Mouse (Mus musculus) CH12.LX (cell line): ENCODE results near the gene Apba2.

Source experiments
- CHD2 ChIP-seq: IDR thresholded peaks from 2 replicates; pipeline ENCODE4 v1.6.1; 2011; ENCODE audit warnings: low read length, improper control_type of control experiment
- CTCF ChIP-seq, 2 experiments: IDR thresholded peaks in 1 of 2; conservative IDR thresholded peaks in 1 of 2; 2 replicates each; pipeline ENCODE4 v1.5.1; 2011 to 2012; ENCODE audit warnings: low read depth in 2 of 2, low read length in 2 of 2, improper control_type of control experiment in 1 of 2, inconsistent platforms in 1 of 2, mild to moderate bottlenecking in 1 of 2, moderate library complexity in 1 of 2
- E2F4 ChIP-seq: IDR thresholded peaks from 2 replicates; pipeline ENCODE4 v1.6.1; 2011; ENCODE audit warnings: low read depth, low read length, improper control_type of control experiment; ENCODE audit not compliant: insufficient replicate concordance
- POLR2A ChIP-seq: IDR thresholded peaks from 2 replicates; pipeline ENCODE4 v1.6.1; 2011; ENCODE audit warnings: low read depth, mild to moderate bottlenecking, improper control_type of control experiment, low read length
- RCOR1 ChIP-seq: conservative IDR thresholded peaks from 2 replicates; pipeline ENCODE4 v1.6.1; 2012; ENCODE audit warnings: low read depth, mild to moderate bottlenecking, inconsistent platforms, low read length, improper control_type of control experiment
- SIN3A ChIP-seq: IDR thresholded peaks from 2 replicates; pipeline ENCODE4 v1.6.1; 2012; ENCODE audit warnings: low read length, improper control_type of control experiment, inconsistent platforms
- TBP ChIP-seq: conservative IDR thresholded peaks from 2 replicates; pipeline ENCODE4 v1.6.1; 2011; ENCODE audit warnings: low read depth, low read length, improper control_type of control experiment
- TCF12 ChIP-seq: IDR thresholded peaks from 2 replicates; pipeline ENCODE4 v1.6.1; 2014; ENCODE audit warnings: low read depth, mild to moderate bottlenecking, inconsistent platforms, low read length, improper control_type of control experiment
- USF2 ChIP-seq: conservative IDR thresholded peaks from 2 replicates; pipeline ENCODE4 v1.6.1; 2011; ENCODE audit warnings: low read depth, low read length, improper control_type of control experiment
- ZC3H11A ChIP-seq: IDR thresholded peaks from 2 replicates; pipeline ENCODE4 v1.6.1; 2012; ENCODE audit warnings: low read depth, mild to moderate bottlenecking, inconsistent platforms, low read length, improper control_type of control experiment

- no peak for TF ChIP-seq ZC3H11A
- TF ChIP-seq CHD2 = no peak
- no peak for TF ChIP-seq SIN3A
- no peak for TF ChIP-seq RCOR1
- no peak for TF ChIP-seq TBP
- no peak for TF ChIP-seq USF2
- no peak for TF ChIP-seq CTCF (conservative IDR thresholded peaks at IDR 0.05 in 1 of 2, IDR thresholded peaks at IDR 0.05 in 1 of 2; ENCODE audit: low read depth in 2 of 2, low read length in 2 of 2)
- TF ChIP-seq TCF12 = no peak
- TF ChIP-seq POLR2A = no peak
- no peak for TF ChIP-seq E2F4
These were observed 117.8 kb downstream of the Apba2 start for GRCm38 (mm10) chr7:64619261-64619660.
